Mouse (Mus musculus): ENCODE results near the gene Dtx3.
"Not testable (repeated sequence)": the region's sequence is repeated elsewhere in the genome, so short reads cannot be mapped to it uniquely, and the experiment has no call there.

Dtx3 gene

DNA sequence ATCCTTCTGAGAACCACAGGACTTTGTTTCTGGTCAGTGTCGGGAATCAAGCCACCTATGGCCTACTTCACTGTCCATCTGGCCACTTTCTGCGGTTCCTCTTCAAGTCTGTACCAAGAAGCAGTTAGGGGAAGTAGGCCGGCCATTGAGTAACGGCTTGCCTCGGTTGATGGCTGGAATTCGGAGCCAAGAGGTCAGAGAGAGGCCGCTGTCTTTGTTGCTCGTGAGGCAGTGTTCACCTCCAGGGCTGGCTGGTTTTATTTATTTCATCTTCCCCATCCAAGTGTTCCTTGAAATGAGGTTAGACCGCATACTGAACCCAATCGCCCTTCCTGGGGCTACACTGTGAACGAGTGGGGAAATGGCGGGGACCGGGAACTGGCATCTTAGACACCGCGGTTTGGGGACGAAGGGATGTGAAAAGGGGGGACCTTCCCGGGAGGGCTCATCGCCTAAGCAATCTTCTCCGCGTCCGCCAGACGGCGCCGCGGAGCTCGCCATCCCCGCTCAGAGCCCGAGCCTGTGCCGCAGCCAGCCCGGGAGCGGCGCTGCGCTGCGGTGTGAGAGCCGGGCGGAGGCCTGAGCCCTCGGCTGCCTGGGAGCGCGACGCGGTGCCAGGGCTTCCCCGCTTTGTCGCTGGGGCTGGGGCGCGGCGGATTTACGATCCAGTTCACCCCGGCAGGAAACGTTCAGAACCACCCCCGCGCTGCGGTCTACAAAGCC, 30.7 kb downstream of the Dtx3 start, which contains the start of gene B4galnt1:
B4galnt1 (plus strand) TSS at position 595 of the 723 bp plus-strand sequence.
- peak; percentile 88 to 89 for DNase-seq

DNA sequence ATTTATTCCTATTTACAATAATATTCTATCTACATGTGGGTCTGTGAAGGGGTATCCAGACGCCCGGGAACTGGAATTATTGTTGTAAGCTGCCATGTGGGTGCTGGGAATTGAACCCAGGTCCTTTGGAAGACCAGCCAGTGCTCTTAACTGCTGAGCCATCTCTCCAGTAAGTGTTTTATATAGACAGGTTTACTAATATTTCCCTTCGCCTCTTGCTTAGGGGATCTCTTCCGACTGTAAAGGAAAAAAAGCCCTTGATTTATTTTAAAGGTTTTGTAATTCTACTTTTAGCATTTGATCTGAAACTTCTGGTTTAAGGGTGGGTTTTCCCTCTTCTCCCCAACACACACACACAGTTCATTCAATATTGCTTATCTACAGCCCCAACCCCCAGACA, 31.3 kb downstream of the Dtx3 start:
- DNase-seq, result no peak

DNA sequence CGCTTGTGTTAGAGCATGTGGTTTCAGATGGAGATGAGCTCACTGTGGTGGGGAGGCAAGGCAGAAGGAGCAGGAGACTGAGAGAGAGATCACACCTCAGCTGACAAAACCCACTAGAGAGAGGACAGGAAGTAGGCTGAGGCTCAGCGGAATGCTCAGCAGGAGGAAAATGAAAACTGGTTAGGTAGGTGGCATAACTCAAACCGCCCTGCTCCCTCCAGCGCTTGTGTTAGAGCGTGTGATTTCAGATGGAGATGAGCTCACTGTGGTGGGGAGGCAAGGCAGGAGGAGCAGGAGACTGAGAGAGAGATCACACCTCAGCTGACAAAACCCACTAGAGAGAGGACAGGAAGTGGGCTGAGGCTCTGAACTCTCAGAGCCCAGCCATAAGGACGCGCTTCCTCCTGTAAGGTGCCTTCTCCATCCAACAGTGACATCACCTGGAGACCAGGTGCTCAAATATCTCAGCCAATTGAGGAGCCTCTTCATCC, 32.7 kb downstream of the Dtx3 start:
- peak in 1 of 2 experiments; percentile 30 for DNase-seq

DNA sequence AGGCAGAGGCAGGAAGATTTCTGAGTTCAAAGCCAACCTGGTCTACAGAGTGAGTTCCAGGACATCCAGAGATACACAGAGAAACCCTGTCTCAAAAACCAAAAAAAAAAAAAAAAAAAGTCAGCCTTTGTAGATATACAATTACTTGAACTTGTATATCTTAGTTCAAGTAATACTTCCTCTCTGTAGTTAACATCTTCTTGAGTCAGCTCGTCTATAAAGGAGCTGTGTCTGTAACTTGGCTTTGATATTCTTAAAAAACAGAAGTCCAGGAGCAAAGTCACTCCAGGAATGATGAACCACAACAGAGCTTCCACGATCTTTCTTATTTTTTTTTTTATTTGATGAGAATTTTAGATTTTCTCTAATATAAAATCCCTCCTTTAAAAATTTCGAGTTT, 34.8 kb downstream of the Dtx3 start:
- no peak for DNase-seq

DNA sequence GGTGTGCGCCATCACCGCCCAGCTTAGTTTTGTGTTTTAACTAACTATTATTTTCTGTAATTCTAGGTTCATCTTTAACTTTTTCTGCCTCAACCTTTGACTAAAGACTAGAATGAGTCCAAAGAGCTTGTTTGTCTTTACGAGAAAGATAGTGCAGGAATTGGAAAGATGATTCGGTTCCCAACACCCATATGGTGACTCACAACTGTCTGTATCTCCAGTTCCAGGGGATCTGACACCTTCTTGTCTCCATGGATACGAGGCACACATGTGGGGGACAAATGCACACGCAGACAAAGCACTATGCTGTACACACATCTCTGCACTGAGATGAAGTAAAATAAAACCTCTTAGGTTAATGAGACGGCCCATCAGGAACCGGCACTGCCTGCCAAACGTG, 35.4 kb downstream of the Dtx3 start:
- DNase-seq, result no peak

DNA sequence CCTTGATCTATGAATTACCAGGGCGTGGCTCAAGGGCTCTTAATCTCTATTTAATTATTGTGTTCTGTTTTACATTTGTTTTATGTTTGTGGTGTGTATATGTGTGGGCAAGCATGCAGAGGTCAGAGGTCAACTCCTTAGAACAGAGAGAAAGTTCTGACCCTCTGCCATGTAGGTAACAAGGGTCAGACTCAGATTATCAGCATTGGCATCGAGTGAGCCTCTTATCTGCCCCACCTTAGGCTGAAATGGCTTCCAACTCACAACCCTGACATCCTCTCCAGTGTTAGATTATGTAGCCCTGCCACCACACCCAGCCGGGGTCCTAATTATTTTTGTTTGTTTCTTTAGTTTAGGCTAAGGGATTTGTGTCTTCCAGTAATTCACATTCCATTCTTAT, 37.1 kb downstream of the Dtx3 start:
- DNase-seq, result no peak

DNA sequence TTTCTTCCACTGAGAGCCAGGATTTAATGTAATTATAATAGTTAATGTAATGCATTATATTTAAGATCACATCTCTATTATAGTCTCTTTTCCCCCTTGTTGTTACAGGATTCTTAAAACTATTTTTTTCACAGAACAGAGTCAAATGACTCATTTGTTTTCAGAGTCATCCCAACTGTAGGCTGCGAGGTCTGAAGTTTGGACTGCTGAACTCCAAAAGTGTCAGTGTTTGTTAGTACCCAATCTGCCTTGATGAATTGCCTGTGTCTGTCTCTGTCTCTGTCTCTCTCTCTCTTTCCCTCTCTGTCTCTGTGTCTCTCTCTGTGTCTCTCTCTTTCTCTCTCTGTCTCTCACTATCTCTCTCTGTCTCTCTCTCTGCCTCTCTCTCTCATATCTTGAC, 39.0 kb downstream of the Dtx3 start:
- no peak for DNase-seq

DNA sequence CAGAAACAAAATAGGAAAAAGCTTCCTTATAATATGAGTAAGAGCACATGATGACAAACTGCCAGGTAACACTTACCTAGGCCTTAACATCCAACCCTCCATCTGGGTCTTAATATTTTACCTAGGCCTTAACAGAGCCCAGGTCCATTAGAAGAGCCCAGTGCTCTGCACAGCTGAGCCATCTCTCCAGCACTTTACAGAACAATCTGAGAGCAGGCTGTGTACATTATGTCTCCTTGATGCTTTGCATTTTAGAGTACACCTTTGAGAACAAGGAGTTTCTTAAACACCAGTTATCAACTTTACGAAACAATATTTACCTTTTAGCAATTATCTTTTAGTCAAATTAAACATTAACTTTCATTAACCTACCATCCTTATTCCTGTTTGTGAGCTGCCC, 39.4 kb downstream of the Dtx3 start:
- DNase-seq, result no peak

DNA sequence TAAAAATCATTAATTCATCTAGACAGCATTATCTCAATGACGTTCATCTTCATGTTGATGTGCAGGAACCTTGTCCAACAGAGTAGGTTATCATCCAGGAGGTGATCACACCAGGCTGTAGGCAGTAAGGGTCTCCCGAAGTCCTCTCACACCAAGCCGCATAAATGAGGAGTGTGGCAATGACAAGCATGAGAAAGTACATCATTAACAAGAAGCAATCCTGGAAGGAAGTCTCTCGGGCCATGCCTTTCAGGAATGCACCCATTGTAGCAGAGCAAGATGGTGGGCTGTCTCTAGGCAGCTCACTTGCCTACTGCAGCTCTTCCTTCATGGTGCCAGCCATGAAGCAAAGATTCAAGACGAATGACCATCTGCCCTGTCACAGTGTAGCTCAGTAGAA, 40.9 kb downstream of the Dtx3 start:
- no peak for DNase-seq

DNA sequence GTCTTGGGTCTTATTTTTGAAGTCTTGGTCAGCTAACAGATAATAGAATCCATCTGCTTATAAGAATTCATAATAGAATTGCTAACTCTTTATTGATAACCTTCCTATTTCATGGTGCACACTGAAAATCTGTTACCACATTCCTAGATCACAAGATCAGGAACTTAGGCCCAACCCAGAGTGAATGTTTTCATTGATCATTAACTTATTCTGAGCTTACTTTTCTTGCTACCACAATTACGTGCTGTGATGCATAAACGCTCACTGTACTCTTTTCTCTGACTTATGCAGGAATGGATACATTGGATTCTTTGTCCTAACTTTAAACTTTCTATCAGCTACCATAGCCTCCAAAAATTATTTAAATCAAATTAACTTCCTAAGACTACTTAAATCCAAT, 41.3 kb downstream of the Dtx3 start:
- no peak for DNase-seq

DNA sequence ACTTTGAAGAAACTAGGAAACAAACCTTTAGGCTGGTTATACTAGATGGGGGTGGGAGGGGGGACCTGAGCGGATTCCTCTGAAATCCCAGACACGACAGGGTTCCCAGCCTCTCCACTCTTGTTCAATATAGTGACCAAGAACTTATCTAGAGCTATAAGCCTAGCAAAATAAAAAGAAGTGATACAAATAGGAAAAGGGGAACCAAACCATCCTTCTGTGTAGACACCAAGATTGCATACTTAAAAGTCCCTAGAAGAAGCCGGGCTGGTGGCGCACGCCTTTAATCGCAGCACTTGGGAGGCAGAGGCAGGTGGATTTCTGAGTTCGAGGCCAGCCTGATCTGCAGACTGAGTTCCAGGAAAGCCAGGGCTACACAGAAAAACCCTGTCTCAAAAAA, 42.2 kb downstream of the Dtx3 start:
- no peak for DNase-seq

DNA sequence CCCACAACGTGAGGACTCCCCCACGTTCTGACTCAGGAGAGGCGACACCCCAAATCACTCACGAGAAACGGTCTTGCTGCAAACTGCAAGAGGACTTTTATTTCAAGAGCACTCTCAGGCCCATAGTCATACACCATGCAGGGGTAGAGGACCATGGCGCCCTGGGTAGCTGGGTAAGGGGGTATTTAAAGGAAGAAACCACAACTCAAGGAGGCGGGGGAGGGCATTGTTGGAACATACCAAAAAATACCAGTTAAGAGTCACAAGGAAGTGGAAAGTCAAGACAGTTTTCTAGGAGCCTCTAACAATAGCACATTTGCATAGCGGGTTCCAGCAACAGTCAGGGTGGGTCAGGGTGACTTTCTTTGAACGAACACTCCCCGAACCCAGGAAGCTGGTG, 43.0 kb downstream of the Dtx3 start:
- not testable (repeated sequence) for DNase-seq

DNA sequence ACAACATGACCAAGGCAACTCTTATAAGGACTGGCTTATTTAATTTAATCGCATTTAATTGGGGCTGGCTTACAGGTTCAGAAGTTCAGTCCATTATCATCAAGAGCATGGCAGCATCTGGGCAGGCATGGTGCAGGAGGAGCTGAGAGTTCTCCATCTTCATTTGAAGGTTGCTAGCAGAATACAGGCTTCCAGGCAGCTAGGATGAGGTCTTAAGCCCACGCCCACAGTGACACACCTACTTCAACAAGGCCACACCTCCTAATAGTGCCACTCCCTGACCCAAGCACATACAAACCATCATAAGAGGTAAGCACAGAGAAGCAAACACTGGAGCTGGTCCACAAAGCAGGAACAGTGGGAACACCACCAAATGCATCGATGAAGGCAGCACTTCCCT, 44.3 kb downstream of the Dtx3 start:
- not testable (repeated sequence) for DNase-seq

DNA sequence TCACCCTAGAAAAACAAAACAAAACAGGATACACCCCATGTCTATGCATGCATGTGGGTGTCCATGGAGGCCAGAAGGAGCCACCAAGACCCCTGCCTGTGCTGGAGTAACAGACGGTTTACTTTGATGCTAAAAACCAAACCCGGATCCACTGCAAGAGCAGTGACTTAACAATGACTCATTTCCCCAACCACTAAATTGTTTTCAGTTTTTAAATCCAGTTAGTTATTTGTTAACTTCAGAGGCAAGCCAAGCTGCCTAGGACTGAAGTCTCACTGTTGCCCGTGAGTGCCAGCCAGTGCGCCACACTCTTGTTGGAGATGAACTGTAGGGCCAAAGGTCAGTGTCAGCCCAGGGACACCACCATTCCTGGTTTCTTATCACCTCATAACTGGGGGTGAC, 45.1 kb downstream of the Dtx3 start:
- no peak for DNase-seq

DNA sequence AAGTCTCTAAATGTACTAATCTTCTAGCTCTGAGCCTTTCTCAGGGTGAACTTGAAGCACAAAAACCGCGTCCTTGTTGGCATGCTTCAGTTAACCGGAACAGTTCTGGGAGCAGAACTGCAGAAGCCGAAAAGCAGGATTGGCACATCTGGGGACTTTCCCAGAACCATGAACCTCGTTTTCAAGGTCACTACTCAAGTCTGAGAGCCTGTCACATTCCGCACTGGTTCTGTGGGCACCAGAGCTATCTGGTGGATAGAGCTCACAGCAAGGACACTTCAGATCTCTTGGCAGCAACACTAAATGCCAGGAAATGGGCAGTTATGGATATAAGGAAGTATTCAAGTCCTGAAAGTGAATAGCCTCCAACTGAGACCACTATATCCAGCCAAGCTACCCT, 48.4 kb downstream of the Dtx3 start:
- DNase-seq, result no peak

DNA sequence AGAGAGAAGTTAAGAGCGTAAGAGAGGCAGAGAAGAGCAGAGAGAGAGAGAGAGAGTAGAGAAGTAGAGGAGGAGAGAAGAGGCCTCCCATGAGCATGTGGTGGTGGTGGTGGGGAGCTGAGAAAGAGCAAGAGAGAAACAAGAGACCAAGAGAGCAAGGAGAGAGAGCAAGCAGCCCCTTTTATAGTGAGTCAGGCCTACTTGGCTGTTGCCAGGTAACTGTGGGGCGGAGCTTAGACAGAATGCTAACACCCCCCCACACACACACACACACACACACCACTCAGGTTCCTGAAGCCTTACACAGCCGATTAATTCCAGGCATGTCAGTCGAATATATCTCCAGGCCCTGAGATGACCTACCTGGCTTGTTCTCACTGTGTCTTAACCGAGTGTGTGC, 50.2 kb downstream of the Dtx3 start:
- DNase-seq, result no peak

DNA sequence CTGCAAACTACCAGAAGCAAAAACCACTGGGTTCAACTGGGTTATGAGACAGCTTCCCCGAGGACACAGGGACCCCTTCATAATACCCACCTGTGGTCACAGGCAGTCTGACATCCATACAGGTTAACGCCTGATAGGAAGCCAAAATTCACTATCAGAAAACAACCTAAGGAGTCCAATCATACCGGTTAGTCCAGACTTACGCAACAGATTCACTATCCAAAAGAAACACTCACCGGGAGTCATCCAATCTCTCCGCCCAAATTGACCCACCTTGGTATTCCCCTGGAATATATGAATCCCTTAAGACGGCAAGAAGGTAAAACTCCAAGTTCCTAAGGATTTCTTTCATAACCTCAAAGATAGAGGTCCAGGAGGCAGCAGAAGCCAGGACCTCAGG, 51.0 kb downstream of the Dtx3 start:
- DNase-seq, result no peak

DNA sequence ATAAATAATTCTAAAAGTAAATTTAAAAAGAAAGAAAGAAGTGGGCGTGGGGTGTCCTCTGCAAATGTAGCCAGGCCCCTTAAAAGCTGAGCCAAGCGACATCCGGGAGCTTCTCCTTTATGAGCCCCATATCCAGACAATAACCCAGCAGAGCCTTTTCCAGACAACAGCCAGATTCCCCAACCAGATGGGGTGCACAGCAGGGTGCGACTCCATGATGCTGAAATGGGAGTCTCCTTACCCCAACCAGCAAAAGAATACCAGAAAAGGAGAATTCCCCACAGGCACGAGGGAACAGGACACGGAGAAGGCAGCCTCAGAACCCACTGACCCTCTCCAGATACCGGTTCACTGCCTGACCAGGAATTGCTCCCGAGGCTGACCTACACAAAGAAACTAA, 52.3 kb downstream of the Dtx3 start:
- no peak for DNase-seq

DNA sequence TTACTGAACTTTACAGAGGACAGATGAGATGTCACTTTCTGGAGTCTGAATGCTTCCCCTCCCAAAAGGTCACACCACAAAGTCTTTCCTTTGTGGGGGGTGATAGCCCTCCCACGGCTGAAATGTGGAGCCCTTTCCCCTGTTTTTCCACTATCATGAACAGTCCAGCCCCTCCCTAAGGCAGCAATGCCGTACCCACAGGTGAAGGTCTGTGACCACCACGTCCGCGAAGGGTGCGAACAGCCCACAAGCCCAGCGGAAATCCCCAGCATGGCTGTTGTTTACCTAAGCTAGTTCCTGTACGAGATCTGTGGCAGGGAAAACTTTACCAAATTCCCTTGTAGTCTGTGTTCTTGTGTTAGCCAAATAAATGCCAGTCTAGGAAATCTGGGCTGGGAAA, 54.0 kb downstream of the Dtx3 start:
- DNase-seq, result peak; percentile 54 to 61

DNA sequence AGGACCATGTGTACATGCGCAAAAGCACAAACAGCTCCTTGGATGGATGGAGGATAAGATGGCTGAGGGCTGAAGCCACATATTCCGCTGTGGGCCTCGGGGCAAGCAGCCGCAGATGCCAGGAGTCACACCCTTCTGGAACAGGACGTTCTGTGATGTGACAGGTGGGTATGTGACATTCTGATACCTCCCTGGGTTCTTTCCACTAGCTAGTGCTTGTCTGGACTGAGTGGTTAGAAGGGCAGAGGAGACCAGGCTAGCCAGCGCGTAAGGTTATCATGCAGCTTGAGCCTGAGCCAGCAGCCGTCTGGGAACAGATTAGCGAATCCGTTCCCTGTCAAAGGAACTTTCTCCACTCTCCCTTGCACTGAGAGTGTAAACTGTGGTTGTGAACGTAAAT, 54.6 kb downstream of the Dtx3 start:
- DNase-seq, result no peak

Measured in spleen, adult 18-20 months (tissue).